In genomic region chr5:129878946-129879345, GRCm38 (mm10) we compare ENCODE assay signal across 9 mouse cellular contexts. TPM values are rescaled to one million over a fixed set of nuclear protein-coding genes. Genes with fewer than 3 reads are reported as not detected.
DNase-seq lines count a peak whose midpoint lies in the region; ATAC-seq and TF ChIP-seq lines count a peak whose summit lies in the region.
"Had no signal": no experiment of that assay in that cellular context is flagged by ENCODE, and none has a peak within 500 bp of the region (broad histone marks: within the 10 kb centered on the region; RNA-seq: fewer than 3 reads in every experiment).

No protein-coding gene starts in this region.

- H3K9ac ChIP-seq in midbrain, embryonic 11.5 days (ENCODE audit: low read length) = no peak overlapping the region
- no peak overlapping the region for H3K9ac ChIP-seq in midbrain, embryonic 13.5 days (replicated peaks)
- no peak overlapping the region for H3K9ac ChIP-seq in stomach, embryonic 15.5 days
- no peak overlapping the region for H3K9ac ChIP-seq in forebrain, embryonic 15.5 days (replicated peaks)

- TF ChIP-seq POLR2A in lung, adult 2 months (IDR thresholded peaks at IDR 0.05; ENCODE audit: borderline replicate concordance, extremely low read depth, low read depth, low read length) = no peak

- TF ChIP-seq CTCF in lung, adult 2 months (IDR thresholded peaks at IDR 0.05; ENCODE audit: insufficient read depth, low read length) = peak; percentile 68

- H3K27ac ChIP-seq in midbrain, embryonic 11.5 days (ENCODE audit: low read depth, low read length) = no peak overlapping the region
- H3K27ac ChIP-seq in midbrain, embryonic 13.5 days = no peak overlapping the region
- no peak overlapping the region for H3K27ac ChIP-seq in stomach, embryonic 15.5 days
- no peak overlapping the region for H3K27ac ChIP-seq in forebrain, embryonic 15.5 days (replicated peaks)

- DNase-seq in midbrain, embryonic 11.5 days (ENCODE audit: low spot score, missing footprints) = peak; percentile 75
- DNase-seq in cerebellum, postnatal 14 days = peak; percentile 62 to 74
- DNase-seq in heart, adult 9 months (ENCODE audit: low spot score in 2 of 2) = peak; percentile 68 to 84
- peak; percentile 85 for DNase-seq in kidney, postnatal 14 days
- DNase-seq in lung, adult 2 months = peak; percentile 24

- H3K36me3 ChIP-seq in midbrain, embryonic 11.5 days (ENCODE audit: control insufficient read depth, insufficient read depth, low read length) = peaks cover 11% of the 10 kb centered on the region
- H3K36me3 ChIP-seq in midbrain, embryonic 13.5 days = peaks cover 33% of the 10 kb centered on the region
- H3K36me3 ChIP-seq in stomach, embryonic 15.5 days = peaks cover 20% of the 10 kb centered on the region
- H3K36me3 ChIP-seq in forebrain, embryonic 15.5 days = peaks cover 29% of the 10 kb centered on the region

- no peak overlapping the region for H3K4me3 ChIP-seq in midbrain, embryonic 11.5 days (ENCODE audit: low read depth, low read length)
- no peak overlapping the region for H3K4me3 ChIP-seq in midbrain, embryonic 13.5 days (replicated peaks)
- no peak overlapping the region for H3K4me3 ChIP-seq in lung, adult 2 months (replicated peaks; ENCODE audit: extremely low read depth, low read depth, low read length)
- no peak overlapping the region for H3K4me3 ChIP-seq in stomach, embryonic 15.5 days (replicated peaks)
- H3K4me3 ChIP-seq in forebrain, embryonic 15.5 days = no peak overlapping the region

- no peak overlapping the region for H3K4me2 ChIP-seq in midbrain, embryonic 11.5 days
- H3K4me2 ChIP-seq in midbrain, embryonic 13.5 days (replicated peaks) = no peak overlapping the region
- no peak overlapping the region for H3K4me2 ChIP-seq in stomach, embryonic 15.5 days
- no peak overlapping the region for H3K4me2 ChIP-seq in forebrain, embryonic 15.5 days (replicated peaks)

- no peak for ATAC-seq in midbrain, embryonic 11.5 days (ENCODE audit: low FRiP score)
- no peak for ATAC-seq in midbrain, embryonic 13.5 days
- ATAC-seq in stomach, embryonic 15.5 days (ENCODE audit: insufficient read depth, low FRiP score, low read depth) = 0 out of 2 replicates have a peak, but pooled peaks have one; percentile 31
- ATAC-seq in forebrain, embryonic 15.5 days (replicated peaks) = no peak

- no peaks in the 10 kb centered on the region for H3K27me3 ChIP-seq in midbrain, embryonic 11.5 days (ENCODE audit: control insufficient read depth, insufficient read depth, low read length)
- H3K27me3 ChIP-seq in midbrain, embryonic 13.5 days = no peaks in the 10 kb centered on the region
- H3K27me3 ChIP-seq in stomach, embryonic 15.5 days (replicated peaks) = no peaks in the 10 kb centered on the region
- no peaks in the 10 kb centered on the region for H3K27me3 ChIP-seq in forebrain, embryonic 15.5 days

- no peaks in the 10 kb centered on the region for H3K4me1 ChIP-seq in midbrain, embryonic 11.5 days (ENCODE audit: control insufficient read depth, insufficient read depth, low read length)
- no peaks in the 10 kb centered on the region for H3K4me1 ChIP-seq in midbrain, embryonic 13.5 days (replicated peaks)
- H3K4me1 ChIP-seq in lung, adult 2 months (ENCODE audit: control insufficient read depth, insufficient read depth, low read length) = no peaks in the 10 kb centered on the region
- H3K4me1 ChIP-seq in stomach, embryonic 15.5 days = no peaks in the 10 kb centered on the region
- H3K4me1 ChIP-seq in forebrain, embryonic 15.5 days = no peaks in the 10 kb centered on the region

- H3K9me3 ChIP-seq in midbrain, embryonic 11.5 days (ENCODE audit: control insufficient read depth, low read length) = no peaks in the 10 kb centered on the region
- no peaks in the 10 kb centered on the region for H3K9me3 ChIP-seq in midbrain, embryonic 13.5 days
- no peaks in the 10 kb centered on the region for H3K9me3 ChIP-seq in stomach, embryonic 15.5 days
- no peaks in the 10 kb centered on the region for H3K9me3 ChIP-seq in forebrain, embryonic 15.5 days

- 72% methylated on average over 2 of the region's 2 CpGs for WGBS in midbrain, embryonic 11.5 days
- WGBS in midbrain, embryonic 13.5 days = 74% methylated on average over 2 of the region's 2 CpGs
- 40% methylated on average over 2 of the region's 2 CpGs for WGBS in lung, adult 2 months
- WGBS in stomach, embryonic 15.5 days = 49% methylated on average over 2 of the region's 2 CpGs
- WGBS in forebrain, embryonic 15.5 days = 56% methylated on average over 2 of the region's 2 CpGs

RNA-seq across cellular contexts. Expression of gene Chchd2, which starts 8.3 kb away (rescaled TPM):
- 880 and 964 TPM in 2 replicates for polyA plus RNA-seq in midbrain, embryonic 11.5 days (2014; fragmentation: Nextera tagmentation; extraction: Ambion mirVana)
- polyA plus RNA-seq in midbrain, embryonic 13.5 days (2015; fragmentation: Nextera tagmentation; extraction: Ambion mirVana) = 897 and 927 TPM in 2 replicates
- 686 and 760 TPM in 2 replicates for polyA plus RNA-seq in lung, adult 2 months (2012; rRNA removed)
- polyA plus RNA-seq in stomach, embryonic 15.5 days (2015; fragmentation: Nextera tagmentation; extraction: Ambion mirVana) = 880 and 948 TPM in 2 replicates
- 895 and 945 TPM in 2 replicates for polyA plus RNA-seq in forebrain, embryonic 15.5 days (2015; fragmentation: Nextera tagmentation; extraction: Ambion mirVana)

RNA-seq across cellular contexts. Expression of gene Zbed5, which starts 16.6 kb away (rescaled TPM):
- 7.1 and 9.3 TPM in 2 replicates for polyA plus RNA-seq in midbrain, embryonic 11.5 days (2014; fragmentation: Nextera tagmentation; extraction: Ambion mirVana)
- polyA plus RNA-seq in midbrain, embryonic 13.5 days (2015; fragmentation: Nextera tagmentation; extraction: Ambion mirVana) = 14.7 and 16.4 TPM in 2 replicates
- polyA plus RNA-seq in lung, adult 2 months (2012; rRNA removed) = 0.95 and 1.3 TPM in 2 replicates
- polyA plus RNA-seq in stomach, embryonic 15.5 days (2015; fragmentation: Nextera tagmentation; extraction: Ambion mirVana) = 3.1 and 3.5 TPM in 2 replicates
- polyA plus RNA-seq in forebrain, embryonic 15.5 days (2015; fragmentation: Nextera tagmentation; extraction: Ambion mirVana) = 16.3 and 17.2 TPM in 2 replicates

RNA-seq across cellular contexts. Expression of gene Phkg1, which starts 19.4 kb away (rescaled TPM):
- 0.18 and 0.22 TPM in 2 replicates for polyA plus RNA-seq in midbrain, embryonic 11.5 days (2014; fragmentation: Nextera tagmentation; extraction: Ambion mirVana)
- polyA plus RNA-seq in midbrain, embryonic 13.5 days (2015; fragmentation: Nextera tagmentation; extraction: Ambion mirVana) = 0.46 and 0.81 TPM in 2 replicates
- polyA plus RNA-seq in lung, adult 2 months (2012; rRNA removed) = 2.4 and 6.9 TPM in 2 replicates
- polyA plus RNA-seq in stomach, embryonic 15.5 days (2015; fragmentation: Nextera tagmentation; extraction: Ambion mirVana) = 0.09 and 0.10 TPM in 2 replicates
- 0.45 and 0.50 TPM in 2 replicates for polyA plus RNA-seq in forebrain, embryonic 15.5 days (2015; fragmentation: Nextera tagmentation; extraction: Ambion mirVana)
- polyA plus RNA-seq: stomach, embryonic 14.5 days had no signal

RNA-seq across cellular contexts. Expression of gene Nupr1l, which starts 29.4 kb away (rescaled TPM):
- polyA plus RNA-seq in midbrain, embryonic 11.5 days (2014; fragmentation: Nextera tagmentation; extraction: Ambion mirVana) = 3.7 and 5.4 TPM in 2 replicates
- polyA plus RNA-seq in midbrain, embryonic 13.5 days (2015; fragmentation: Nextera tagmentation; extraction: Ambion mirVana) = 6.3 and 7.2 TPM in 2 replicates
- 6.4 and 10.4 TPM in 2 replicates for polyA plus RNA-seq in lung, adult 2 months (2012; rRNA removed)
- polyA plus RNA-seq in stomach, embryonic 15.5 days (2015; fragmentation: Nextera tagmentation; extraction: Ambion mirVana) = 2.7 and 3.2 TPM in 2 replicates
- polyA plus RNA-seq in forebrain, embryonic 15.5 days (2015; fragmentation: Nextera tagmentation; extraction: Ambion mirVana) = 3.9 and 6.0 TPM in 2 replicates

RNA-seq across cellular contexts. Expression of gene Sumf2, which starts 32.2 kb away (rescaled TPM):
- 48.2 and 53.4 TPM in 2 replicates for polyA plus RNA-seq in midbrain, embryonic 11.5 days (2014; fragmentation: Nextera tagmentation; extraction: Ambion mirVana)
- 33.2 and 37.2 TPM in 2 replicates for polyA plus RNA-seq in midbrain, embryonic 13.5 days (2015; fragmentation: Nextera tagmentation; extraction: Ambion mirVana)
- 14.3 and 17.3 TPM in 2 replicates for polyA plus RNA-seq in lung, adult 2 months (2012; rRNA removed)
- 40.1 and 44.1 TPM in 2 replicates for polyA plus RNA-seq in stomach, embryonic 15.5 days (2015; fragmentation: Nextera tagmentation; extraction: Ambion mirVana)
- 25.4 and 27.0 TPM in 2 replicates for polyA plus RNA-seq in forebrain, embryonic 15.5 days (2015; fragmentation: Nextera tagmentation; extraction: Ambion mirVana)

Comparison
In these comparisons a context has a peak if more than half of its experiments do, and no peak if none do; other contexts are left out.
1. DNase-seq: peak in every context shown above with its lines; median percentile 85 in kidney, postnatal 14 days; 76 in heart, adult 9 months; 75 in midbrain, embryonic 11.5 days; 68 in cerebellum, postnatal 14 days; 24 in lung, adult 2 months.